Mouse (Mus musculus) intestine, embryonic 15.5 days (tissue): Measurements from ENCODE around the gene Spib. TPM values are rescaled to one million over a fixed set of nuclear protein-coding genes. Genes with fewer than 3 reads are reported as not detected.

Experiments used
- ATAC-seq: fragments of 200-750 bp; cut with Nextera tagmentation; 2 replicates; pipeline ENCODE4 v1.8.0; 2017; ENCODE audit warnings: moderate TSS enrichment, moderate library complexity
- H3K27ac ChIP-seq: fragments of 300-500 bp; sonication (generic); 2 replicates; pipeline ENCODE4 v1.5.1; 2015; ENCODE audit warnings: mild to moderate bottlenecking, inconsistent platforms
- H3K27me3 ChIP-seq: fragments of 300-500 bp; sonication (generic); replicated peaks from 2 replicates; pipeline ENCODE4 v1.6.1; 2015; ENCODE audit warnings: inconsistent platforms
- H3K36me3 ChIP-seq: fragments of 300-500 bp; sonication (generic); 2 replicates; pipeline ENCODE4 v1.6.1; 2015; ENCODE audit warnings: inconsistent platforms
- H3K4me1 ChIP-seq: fragments of 300-500 bp; sonication (generic); replicated peaks from 2 replicates; pipeline ENCODE4 v1.6.1; 2015; ENCODE audit warnings: inconsistent platforms
- H3K4me2 ChIP-seq: fragments of 300-500 bp; sonication (generic); replicated peaks from 2 replicates; pipeline ENCODE4 v1.6.1; 2015; ENCODE audit warnings: mild to moderate bottlenecking, inconsistent platforms
- H3K4me3 ChIP-seq: fragments of 300-500 bp; sonication (generic); replicated peaks from 2 replicates; pipeline ENCODE4 v1.5.1; 2015; ENCODE audit warnings: inconsistent platforms
- H3K9ac ChIP-seq: fragments of 300-500 bp; sonication (generic); 2 replicates; pipeline ENCODE4 v1.6.1; 2015; ENCODE audit warnings: inconsistent platforms
- H3K9me3 ChIP-seq: fragments of 300-500 bp; sonication (generic); 2 replicates; pipeline ENCODE4 v1.6.1; 2016; ENCODE audit warnings: inconsistent platforms
- WGBS: fragments of 180-500 bp; shearing (Covaris S2); methylation state at CpG from one replicate; pipeline ENCODE4 v1.1.7; 2015; 5-methylcytosine and 5-hydroxymethylcytosine counted together
- polyA plus RNA-seq: library from polyadenylated mRNA; unstranded; fragments of >200 nt; fragmentation: Nextera tagmentation; extraction: Ambion mirVana; gene quantifications from 2 replicates; pipeline ENCODE4 v1.2.1, GENCODE M21; 2015

Spib gene
- polyA plus RNA-seq, 1 experiment from 2014 or later: 0.25 TPM

DNA sequence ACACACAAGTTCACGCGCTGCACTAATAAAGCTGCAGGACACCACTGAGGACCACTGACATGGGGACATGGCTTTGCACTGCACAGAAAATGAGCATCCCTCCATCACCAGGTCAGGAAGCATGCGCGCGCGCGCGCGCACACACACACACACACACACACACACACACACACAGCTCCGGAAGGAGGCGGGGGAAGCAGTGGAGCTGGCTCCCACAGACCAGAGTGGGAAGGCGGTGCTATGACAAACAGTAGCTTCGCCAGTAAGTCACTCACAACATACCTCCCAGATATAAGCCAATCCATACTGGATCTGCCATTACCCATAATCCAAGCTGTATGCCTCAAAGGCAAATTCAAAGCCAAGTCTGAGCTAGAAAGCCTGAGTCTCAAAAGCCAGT, 15.2 kb upstream of the Spib start:
- Histone ChIP-seq H3K9me3 (no peaks in the 10 kb centered on the region), H3K4me3 (no peak overlapping the region), H3K36me3 (peaks cover 29% of the 10 kb centered on the region), H3K4me2 (peak overlapping the region; percentile 77), H3K9ac (peak overlapping the region; percentile 66), H3K27ac (no peak overlapping the region), H3K27me3 (no peaks in the 10 kb centered on the region), H3K4me1 (peaks cover 9% of the 10 kb centered on the region)
- WGBS: 92% methylated on average over 13 of the region's 13 CpGs
- no peak for ATAC-seq

DNA sequence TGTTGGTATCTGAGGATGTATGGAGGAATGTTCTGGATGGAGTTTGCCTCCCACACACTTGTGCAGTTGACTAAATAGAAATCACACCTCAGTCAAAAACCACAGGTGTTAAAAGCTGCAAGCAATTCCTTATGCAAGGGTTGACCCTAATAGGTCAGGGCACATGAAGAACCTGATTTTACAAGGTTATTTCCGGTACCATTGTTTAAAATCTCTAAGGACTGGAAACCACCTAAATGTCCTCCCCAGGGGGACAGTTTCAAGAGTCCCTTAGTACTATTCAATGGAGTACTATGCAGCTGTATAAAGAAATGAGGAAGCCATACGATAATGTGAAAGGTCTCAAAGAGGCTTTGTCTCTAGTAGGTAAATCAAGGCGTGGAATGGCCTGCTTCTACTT, 14.4 kb upstream of the Spib start:
- no peaks in the 10 kb centered on the region for H3K27me3 ChIP-seq
- 96% methylated on average over 3 of the region's 3 CpGs for WGBS
- peaks cover 9% of the 10 kb centered on the region for H3K4me1 ChIP-seq
- no peak overlapping the region for H3K9ac ChIP-seq
- no peak overlapping the region for H3K4me3 ChIP-seq
- H3K4me2 ChIP-seq: no peak overlapping the region
- ATAC-seq: no peak
- H3K9me3 ChIP-seq: no peaks in the 10 kb centered on the region
- no peak overlapping the region for H3K27ac ChIP-seq
- peaks cover 25% of the 10 kb centered on the region for H3K36me3 ChIP-seq

DNA sequence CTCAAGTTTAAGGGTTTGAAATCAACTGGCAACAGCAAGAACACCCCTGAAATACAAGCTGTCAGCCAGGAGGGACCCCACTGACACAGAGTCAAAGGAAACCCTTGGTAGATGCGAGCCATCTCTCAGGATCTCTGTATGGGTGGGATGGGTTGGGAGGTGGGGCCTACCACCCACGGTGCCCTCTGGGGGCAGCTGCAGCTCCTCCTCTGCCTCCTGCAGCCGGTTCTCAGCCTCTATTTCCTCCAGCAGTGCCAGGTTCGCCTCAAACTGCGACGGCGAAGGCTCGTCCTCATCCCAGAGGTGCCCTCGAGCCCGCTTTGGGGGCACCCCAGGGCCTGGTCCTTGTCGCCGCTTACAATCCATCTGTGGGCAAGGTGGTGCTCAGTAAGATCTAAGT, 11.2 kb upstream of the Spib start:
- Histone ChIP-seq H3K4me3 (no peak overlapping the region), H3K4me1 (peaks cover 9% of the 10 kb centered on the region), H3K9me3 (no peaks in the 10 kb centered on the region), H3K27ac (no peak overlapping the region), H3K4me2 (no peak overlapping the region), H3K36me3 (peaks cover 32% of the 10 kb centered on the region), H3K27me3 (no peaks in the 10 kb centered on the region), H3K9ac (no peak overlapping the region)
- ATAC-seq: no peak
- 81% methylated on average over 12 of the region's 12 CpGs for WGBS

DNA sequence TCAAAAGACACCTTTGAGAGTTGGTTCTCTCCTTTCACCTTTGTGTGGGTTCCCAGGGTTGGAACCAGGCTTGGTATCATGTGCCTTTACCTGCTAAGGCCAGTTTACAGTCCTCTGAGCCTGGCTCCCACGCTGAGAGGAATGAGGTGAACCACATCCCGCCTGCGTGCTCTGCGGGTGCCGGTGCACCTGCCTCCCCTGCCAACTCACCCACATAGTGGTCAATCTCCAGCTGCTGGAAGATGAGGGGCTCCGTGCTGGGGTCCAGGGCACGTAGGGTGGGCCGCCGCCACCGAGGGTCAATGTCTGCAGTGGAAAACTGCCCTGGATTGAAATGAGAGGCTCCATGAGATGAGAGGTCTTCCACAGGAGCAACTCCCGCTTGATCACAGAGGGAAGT, 10.7 kb upstream of the Spib start:
- peaks cover 37% of the 10 kb centered on the region for H3K36me3 ChIP-seq
- H3K4me3 ChIP-seq: no peak overlapping the region
- no peak overlapping the region for H3K4me2 ChIP-seq
- no peak overlapping the region for H3K9ac ChIP-seq
- no peak for ATAC-seq
- no peaks in the 10 kb centered on the region for H3K27me3 ChIP-seq
- no peaks in the 10 kb centered on the region for H3K9me3 ChIP-seq
- WGBS: 95% methylated on average over 11 of the region's 11 CpGs
- H3K4me1 ChIP-seq: peaks cover 5% of the 10 kb centered on the region
- no peak overlapping the region for H3K27ac ChIP-seq

- H3K36me3 ChIP-seq: peaks cover 58% of the 10 kb centered on the region
Observed at GRCm38 (mm10) chr7:44538756-44539624, 7.1 kb upstream of the Spib start.

GRCm38 (mm10) chr7:44537496-44537895, 5.6 kb upstream of the Spib start:
- Histone ChIP-seq H3K4me3 (no peak overlapping the region), H3K9me3 (no peaks in the 10 kb centered on the region), H3K4me2 (no peak overlapping the region), H3K27me3 (no peaks in the 10 kb centered on the region), H3K27ac (no peak overlapping the region), H3K4me1 (no peaks in the 10 kb centered on the region), H3K36me3 (peaks cover 63% of the 10 kb centered on the region), H3K9ac (no peak overlapping the region)
- 95% methylated on average over 13 of the region's 13 CpGs for WGBS
- no peak for ATAC-seq

More at GRCm38 (mm10) chr7:44538756-44539624, 7.1 kb upstream of the Spib start:
- no peak for ATAC-seq
- H3K27ac ChIP-seq: no peak overlapping the region
- WGBS: 90% methylated on average over 41 of the region's 41 CpGs
- no peak overlapping the region for H3K4me2 ChIP-seq
- H3K27me3 ChIP-seq: no peaks in the 10 kb centered on the region
- H3K4me3 ChIP-seq: no peak overlapping the region
- H3K9me3 ChIP-seq: no peaks in the 10 kb centered on the region
- no peaks in the 10 kb centered on the region for H3K4me1 ChIP-seq
- H3K9ac ChIP-seq: no peak overlapping the region

GRCm38 (mm10) chr7:44537009-44537408, 5.1 kb upstream of the Spib start:
- ATAC-seq: no peak
- Histone ChIP-seq H3K4me1 (no peaks in the 10 kb centered on the region), H3K9ac (no peak overlapping the region), H3K4me2 (no peak overlapping the region), H3K27me3 (no peaks in the 10 kb centered on the region), H3K9me3 (no peaks in the 10 kb centered on the region), H3K36me3 (peaks cover 60% of the 10 kb centered on the region), H3K4me3 (no peak overlapping the region), H3K27ac (no peak overlapping the region)
- 75% methylated on average over 7 of the region's 7 CpGs for WGBS

DNA sequence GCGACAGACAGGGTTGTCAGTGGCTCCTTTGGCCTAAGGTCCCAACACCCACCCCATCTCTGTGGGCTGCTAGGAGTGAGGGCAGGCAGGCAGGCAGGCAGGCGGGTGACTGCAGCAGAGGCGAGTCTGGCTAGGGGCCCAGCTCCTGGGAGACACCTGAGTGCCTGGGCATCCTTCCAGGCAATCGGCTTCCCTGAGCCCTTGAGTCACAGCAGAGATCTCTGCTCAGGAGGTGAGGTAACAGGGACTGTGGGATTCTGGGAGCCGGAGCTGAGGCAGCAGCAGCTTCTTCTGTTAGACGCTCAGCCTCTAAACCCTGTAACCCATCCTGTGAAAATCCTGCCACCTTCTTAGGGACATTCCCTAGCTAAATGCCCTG, 4.7 kb upstream of the Spib start:
- no peak overlapping the region for H3K4me2 ChIP-seq
- no peaks in the 10 kb centered on the region for H3K27me3 ChIP-seq
- H3K9ac ChIP-seq: no peak overlapping the region
- WGBS: 85% methylated on average over 6 of the region's 6 CpGs
- no peak for ATAC-seq
- H3K36me3 ChIP-seq: peaks cover 57% of the 10 kb centered on the region
- no peak overlapping the region for H3K4me3 ChIP-seq
- H3K9me3 ChIP-seq: no peaks in the 10 kb centered on the region
- H3K4me1 ChIP-seq: no peaks in the 10 kb centered on the region
- no peak overlapping the region for H3K27ac ChIP-seq

GRCm38 (mm10) chr7:44535657-44536589, 4.1 kb upstream of the Spib start:
- H3K9me3 ChIP-seq: no peaks in the 10 kb centered on the region
- 92% methylated on average over 27 of the region's 27 CpGs for WGBS
- ATAC-seq: no peak
- no peak overlapping the region for H3K27ac ChIP-seq
- H3K4me1 ChIP-seq: no peaks in the 10 kb centered on the region
- H3K4me3 ChIP-seq: no peak overlapping the region
- peaks cover 54% of the 10 kb centered on the region for H3K36me3 ChIP-seq
- H3K4me2 ChIP-seq: no peak overlapping the region
- no peaks in the 10 kb centered on the region for H3K27me3 ChIP-seq
- no peak overlapping the region for H3K9ac ChIP-seq

DNA sequence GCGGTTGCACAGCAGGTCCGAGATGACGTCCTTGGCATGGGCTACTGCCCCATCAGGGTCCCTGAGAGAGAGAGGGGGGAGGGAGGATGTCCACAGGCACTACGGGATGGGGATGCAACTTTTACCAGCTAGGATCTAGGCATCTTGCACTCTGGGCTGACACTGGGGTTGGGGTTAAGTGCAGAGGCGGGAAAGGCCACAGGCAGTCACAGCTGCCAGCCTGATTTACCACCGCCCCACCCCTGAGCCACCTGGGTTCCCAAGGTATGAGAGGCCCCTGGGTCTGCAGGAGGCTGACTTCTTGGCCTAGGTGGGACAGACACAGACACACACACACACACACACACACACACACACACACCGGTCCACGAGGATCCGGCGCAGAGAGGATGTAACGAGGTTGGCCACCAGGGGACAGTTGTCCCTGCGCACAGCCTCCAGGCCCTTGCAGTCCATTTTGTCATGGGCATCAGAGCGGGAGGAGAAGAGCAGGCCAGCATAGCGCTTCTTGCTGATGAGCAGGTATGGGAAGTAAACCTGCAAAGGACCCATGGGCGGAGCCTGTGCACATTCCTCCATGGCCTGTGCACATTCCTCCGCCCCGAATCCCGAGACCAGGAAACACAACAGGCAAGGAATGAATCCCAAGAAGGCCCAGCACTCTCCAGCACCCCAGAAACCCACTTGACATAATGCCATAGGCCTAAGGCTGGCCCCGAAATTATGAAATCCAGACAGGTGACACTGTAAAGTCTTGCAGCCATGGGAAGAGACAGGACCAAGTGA, 3.0 kb upstream of the Spib start:
- Histone ChIP-seq H3K9me3 (no peaks in the 10 kb centered on the region), H3K4me2 (no peak overlapping the region), H3K27ac (no peak overlapping the region), H3K27me3 (no peaks in the 10 kb centered on the region), H3K4me1 (no peaks in the 10 kb centered on the region), H3K4me3 (no peak overlapping the region), H3K36me3 (peaks cover 44% of the 10 kb centered on the region), H3K9ac (no peak overlapping the region)
- no peak for ATAC-seq
- 86% methylated on average over 19 of the region's 19 CpGs for WGBS

- H3K4me3 ChIP-seq: no peak overlapping the region
- WGBS: 88% methylated on average over 13 of the region's 13 CpGs
- H3K9me3 ChIP-seq: no peaks in the 10 kb centered on the region
- no peaks in the 10 kb centered on the region; the same call in 1 of the 2 replicates for H3K27me3 ChIP-seq
- no peak overlapping the region for H3K9ac ChIP-seq
- no peak for ATAC-seq
- no peak overlapping the region for H3K4me2 ChIP-seq
- no peak overlapping the region for H3K27ac ChIP-seq
- no peaks in the 10 kb centered on the region for H3K4me1 ChIP-seq
- peaks cover 42% of the 10 kb centered on the region for H3K36me3 ChIP-seq
Observed at GRCm38 (mm10) chr7:44534242-44534641, 2.4 kb upstream of the Spib start.

GRCm38 (mm10) chr7:44533746-44534045, 1.8 kb upstream of the Spib start:
- H3K4me2 ChIP-seq: no peak overlapping the region
- no peak overlapping the region for H3K9ac ChIP-seq
- H3K27me3 ChIP-seq: no peaks in the 10 kb centered on the region; the same call in 1 of the 2 replicates
- H3K9me3 ChIP-seq: no peaks in the 10 kb centered on the region
- H3K4me1 ChIP-seq: no peaks in the 10 kb centered on the region
- no peak overlapping the region for H3K27ac ChIP-seq
- 76% methylated on average over 12 of the region's 12 CpGs for WGBS
- no peak overlapping the region for H3K4me3 ChIP-seq
- ATAC-seq: no peak
- H3K36me3 ChIP-seq: peaks cover 40% of the 10 kb centered on the region
